9 mouse cellular contexts compared by ENCODE assay signal in genomic region chr7:137303776-137304171, GRCm38 (mm10). TPM values are rescaled to one million over a fixed set of nuclear protein-coding genes. Genes with fewer than 3 reads are reported as not detected.
DNase-seq lines count a peak whose midpoint lies in the region; ATAC-seq and TF ChIP-seq lines count a peak whose summit lies in the region.
"Had no signal": no experiment of that assay in that cellular context is flagged by ENCODE, and none has a peak within 500 bp of the region (broad histone marks: within the 10 kb centered on the region; RNA-seq: fewer than 3 reads in every experiment).

No protein-coding gene starts in this region.

- no peaks in the 10 kb centered on the region for H3K9me3 ChIP-seq in forebrain, embryonic 14.5 days (replicated peaks; ENCODE audit: control insufficient read depth, low read length)
- H3K9me3 ChIP-seq in forebrain, embryonic 15.5 days, result no peaks in the 10 kb centered on the region
- H3K9me3 ChIP-seq in hindbrain, embryonic 11.5 days (ENCODE audit: control insufficient read depth, low read length), result no peaks in the 10 kb centered on the region
- no peaks in the 10 kb centered on the region for H3K9me3 ChIP-seq in midbrain, embryonic 14.5 days (ENCODE audit: control insufficient read depth, low read length)

- peaks cover 68% of the 10 kb centered on the region for H3K27me3 ChIP-seq in forebrain, embryonic 14.5 days (replicated peaks; ENCODE audit: control insufficient read depth, insufficient read depth, low read length)
- H3K27me3 ChIP-seq in forebrain, embryonic 15.5 days, result peaks cover 84% of the 10 kb centered on the region
- H3K27me3 ChIP-seq in hindbrain, embryonic 11.5 days (ENCODE audit: control insufficient read depth, insufficient read depth, low read length), result peaks cover 2% of the 10 kb centered on the region; the same call in 1 of the 2 replicates
- peaks cover 3% of the 10 kb centered on the region; the same call in 1 of the 2 replicates for H3K27me3 ChIP-seq in midbrain, embryonic 14.5 days (ENCODE audit: control insufficient read depth, insufficient read depth, low read length)

- H3K4me3 ChIP-seq in forebrain, embryonic 14.5 days (ENCODE audit: low read depth, low read length), result no peak overlapping the region
- H3K4me3 ChIP-seq in forebrain, embryonic 15.5 days, result no peak overlapping the region
- no peak overlapping the region for H3K4me3 ChIP-seq in hindbrain, embryonic 11.5 days (ENCODE audit: low read depth, low read length)
- peak overlapping the region; percentile 36 for H3K4me3 ChIP-seq in midbrain, embryonic 14.5 days (replicated peaks; ENCODE audit: low read depth, low read length)
- H3K4me3 ChIP-seq: left cerebral cortex, adult 2 months had no signal

- WGBS in forebrain, embryonic 14.5 days, result 57% methylated on average over 10 of the region's 10 CpGs
- WGBS in forebrain, embryonic 15.5 days, result 45% methylated on average over 10 of the region's 10 CpGs
- 27% methylated on average over 10 of the region's 10 CpGs for WGBS in hindbrain, embryonic 11.5 days
- 26% methylated on average over 10 of the region's 10 CpGs for WGBS in midbrain, embryonic 14.5 days

- no peak overlapping the region for H3K9ac ChIP-seq in forebrain, embryonic 14.5 days (ENCODE audit: low read length)
- H3K9ac ChIP-seq in forebrain, embryonic 15.5 days (replicated peaks), result no peak overlapping the region
- no peak overlapping the region for H3K9ac ChIP-seq in hindbrain, embryonic 11.5 days (ENCODE audit: low read depth, low read length)
- peak overlapping the region; percentile 68 for H3K9ac ChIP-seq in midbrain, embryonic 14.5 days (replicated peaks; ENCODE audit: low read length)

- no peak overlapping the region for H3K4me2 ChIP-seq in forebrain, embryonic 14.5 days (ENCODE audit: low read length)
- H3K4me2 ChIP-seq in forebrain, embryonic 15.5 days (replicated peaks), result no peak overlapping the region
- H3K4me2 ChIP-seq in hindbrain, embryonic 11.5 days (replicated peaks; ENCODE audit: low read depth, low read length), result peak overlapping the region; percentile 12
- peak overlapping the region; percentile 59 for H3K4me2 ChIP-seq in midbrain, embryonic 14.5 days (ENCODE audit: low read length)

- peaks cover 4% of the 10 kb centered on the region; the same call in 1 of the 2 replicates for H3K4me1 ChIP-seq in forebrain, embryonic 14.5 days (ENCODE audit: control insufficient read depth, insufficient read depth, low read length)
- peaks cover 21% of the 10 kb centered on the region for H3K4me1 ChIP-seq in forebrain, embryonic 15.5 days
- H3K4me1 ChIP-seq in hindbrain, embryonic 11.5 days (replicated peaks; ENCODE audit: control insufficient read depth, insufficient read depth, low read length), result peaks cover 24% of the 10 kb centered on the region
- peaks cover 50% of the 10 kb centered on the region for H3K4me1 ChIP-seq in midbrain, embryonic 14.5 days (ENCODE audit: control insufficient read depth, insufficient read depth, low read length)

- peak; percentile 40; the same call in 1 of the 2 replicates for ATAC-seq in forebrain, embryonic 14.5 days
- ATAC-seq in forebrain, embryonic 15.5 days (replicated peaks), result no peak
- ATAC-seq in hindbrain, embryonic 11.5 days (ENCODE audit: low FRiP score), result peak; percentile 41; the same call in 1 of the 2 replicates
- peak; percentile 50; the same call in 1 of the 2 replicates for ATAC-seq in midbrain, embryonic 14.5 days (ENCODE audit: low FRiP score, low TSS enrichment)

- H3K27ac ChIP-seq in forebrain, embryonic 14.5 days (ENCODE audit: low read depth, low read length), result no peak overlapping the region
- H3K27ac ChIP-seq in forebrain, embryonic 15.5 days (replicated peaks), result no peak overlapping the region
- H3K27ac ChIP-seq in hindbrain, embryonic 11.5 days (ENCODE audit: low read depth, low read length), result peak overlapping the region; percentile 55
- peak overlapping the region; percentile 89 for H3K27ac ChIP-seq in midbrain, embryonic 14.5 days (replicated peaks; ENCODE audit: low read depth, low read length)
- H3K27ac ChIP-seq: left cerebral cortex, adult 2 months had no signal

- no peaks in the 10 kb centered on the region for H3K36me3 ChIP-seq in forebrain, embryonic 14.5 days (ENCODE audit: control insufficient read depth, insufficient read depth, low read length)
- no peaks in the 10 kb centered on the region for H3K36me3 ChIP-seq in forebrain, embryonic 15.5 days
- no peaks in the 10 kb centered on the region for H3K36me3 ChIP-seq in hindbrain, embryonic 11.5 days (ENCODE audit: control insufficient read depth, insufficient read depth, low read length)
- peaks cover 9% of the 10 kb centered on the region for H3K36me3 ChIP-seq in midbrain, embryonic 14.5 days (ENCODE audit: control insufficient read depth, insufficient read depth, low read length)

- TF ChIP-seq CTCF in brain, embryonic 14.5 days (IDR thresholded peaks at IDR 0.05; ENCODE audit: borderline replicate concordance, extremely low read depth, insufficient read depth, insufficient read length), result no peak

- no peak for TF ChIP-seq POLR2A in brain, embryonic 14.5 days (IDR thresholded peaks at IDR 0.05; ENCODE audit: borderline replicate concordance, extremely low read depth, insufficient read depth, insufficient read length, poor library complexity, severe bottlenecking)

- no peak for DNase-seq in forebrain, embryonic 14.5 days (ENCODE audit: low spot score)
- peak; percentile 71 for DNase-seq in brain, embryonic 14.5 days (ENCODE audit: low read depth)
- no peak for DNase-seq in hindbrain, embryonic 11.5 days (ENCODE audit: low spot score)
- peak; percentile 46 for DNase-seq in midbrain, embryonic 14.5 days
- no peak for DNase-seq in thymus, adult 18-20 months
- DNase-seq in urinary bladder, adult 18-20 months (ENCODE audit: low spot score in 2 of 2), result no peak
- no peak for DNase-seq in right cerebral cortex, postnatal 10 days (ENCODE audit: low spot score in 2 of 2)

RNA-seq across cellular contexts. Expression of gene Ebf3, which starts 10.5 kb away (rescaled TPM):
- 0.89 and 1.2 TPM in 2 replicates for polyA plus RNA-seq in forebrain, embryonic 14.5 days (2014; fragmentation: Nextera tagmentation; extraction: Ambion mirVana)
- polyA plus RNA-seq in forebrain, embryonic 15.5 days (2015; fragmentation: Nextera tagmentation; extraction: Ambion mirVana), result 0.80 and 0.83 TPM in 2 replicates
- polyA plus RNA-seq in brain, embryonic 14.5 days (2012; rRNA removed), result 46.4 and 157 TPM in 2 replicates
- polyA plus RNA-seq in hindbrain, embryonic 11.5 days (2014; fragmentation: Nextera tagmentation; extraction: Ambion mirVana), result 14.0 and 15.9 TPM in 2 replicates
- polyA plus RNA-seq in midbrain, embryonic 14.5 days (2014; fragmentation: Nextera tagmentation; extraction: Ambion mirVana), result 34.0 and 43.4 TPM in 2 replicates

Comparison
In these comparisons a context has a peak if more than half of its experiments do, and no peak if none do; other contexts are left out.
1. DNase-seq: peak in brain, embryonic 14.5 days (single experiment) and midbrain, embryonic 14.5 days (single experiment); none in forebrain, embryonic 14.5 days (single experiment), hindbrain, embryonic 11.5 days (single experiment), thymus, adult 18-20 months (0 of 2), urinary bladder, adult 18-20 months (0 of 2) and right cerebral cortex, postnatal 10 days (0 of 2).
2. H3K27ac ChIP-seq: peak in hindbrain, embryonic 11.5 days (single experiment) and midbrain, embryonic 14.5 days (single experiment); none in forebrain, embryonic 14.5 days (single experiment) and forebrain, embryonic 15.5 days (single experiment).
3. H3K4me2 ChIP-seq: peak in hindbrain, embryonic 11.5 days (single experiment) and midbrain, embryonic 14.5 days (single experiment); none in forebrain, embryonic 14.5 days (single experiment) and forebrain, embryonic 15.5 days (single experiment).